Mouse (Mus musculus) ovary, adult 18-20 months (tissue): ENCODE measurements around the gene Itln1.
"Not testable (repeated sequence)": the region's sequence is repeated elsewhere in the genome, so short reads cannot be mapped to it uniquely, and the experiment has no call there.

Source experiments
- DNase-seq: peaks from one replicate; pipeline ENCODE4 v3.0.0; 2022; ENCODE audit warnings: low spot score, mixed read lengths

The Itln1 gene

GRCm38 (mm10) chr1:171513760-171514159 lies 21.3 kb downstream of the Itln1 start:
- DNase-seq = no peak

- no peak for DNase-seq
Observed at GRCm38 (mm10) chr1:171513234-171513633, 21.9 kb downstream of the Itln1 start.

GRCm38 (mm10) chr1:171504586-171504985 lies 30.5 kb downstream of the Itln1 start:
- no peak for DNase-seq

- DNase-seq = peak; percentile 32
Observed at GRCm38 (mm10) chr1:171503592-171504291, 31.4 kb downstream of the Itln1 start.

- DNase-seq = peak; percentile 91
Observed at GRCm38 (mm10) chr1:171503250-171503591, 31.9 kb downstream of the Itln1 start, which contains the start of gene Alyref2. Gene Alyref2 (plus strand): TSS chr1:171503478.

GRCm38 (mm10) chr1:171502388-171503249 lies 32.5 kb downstream of the Itln1 start:
- DNase-seq = no peak

- DNase-seq = no peak
Observed at GRCm38 (mm10) chr1:171501636-171502080, 33.4 kb downstream of the Itln1 start.

- no peak for DNase-seq
Observed at GRCm38 (mm10) chr1:171501016-171501610, 34.0 kb downstream of the Itln1 start.

GRCm38 (mm10) chr1:171499856-171500255 lies 35.2 kb downstream of the Itln1 start:
- DNase-seq = no peak

GRCm38 (mm10) chr1:171495371-171495770 lies 39.7 kb downstream of the Itln1 start:
- DNase-seq = no peak

GRCm38 (mm10) chr1:171494241-171494640 lies 40.9 kb downstream of the Itln1 start:
- no peak for DNase-seq

GRCm38 (mm10) chr1:171478968-171479367 lies 56.1 kb downstream of the Itln1 start:
- DNase-seq = no peak

GRCm38 (mm10) chr1:171477758-171478545 lies 57.1 kb downstream of the Itln1 start:
- no peak for DNase-seq

GRCm38 (mm10) chr1:171477123-171477522 lies 58.0 kb downstream of the Itln1 start:
- DNase-seq = no peak

GRCm38 (mm10) chr1:171473920-171474640 lies 61.0 kb downstream of the Itln1 start:
- DNase-seq = no peak

- no peak for DNase-seq
Observed at GRCm38 (mm10) chr1:171473506-171473905, 61.6 kb downstream of the Itln1 start.

- not testable (repeated sequence) for DNase-seq
Observed at GRCm38 (mm10) chr1:171471941-171472340, 63.2 kb downstream of the Itln1 start.

GRCm38 (mm10) chr1:171471452-171471851 lies 63.6 kb downstream of the Itln1 start:
- no peak for DNase-seq

- no peak for DNase-seq
Observed at GRCm38 (mm10) chr1:171470896-171471295, 64.2 kb downstream of the Itln1 start.

GRCm38 (mm10) chr1:171470371-171470871 lies 64.7 kb downstream of the Itln1 start:
- no peak for DNase-seq

GRCm38 (mm10) chr1:171469678-171470077 lies 65.4 kb downstream of the Itln1 start:
- DNase-seq = no peak
